Mouse (Mus musculus): ENCODE data around the gene Kcnj9.
A peak's percentile ranks its signal among the peaks of the same experiment; 100 is the strongest.

Kcnj9 gene

GRCm38 (mm10) chr1:172329131-172329530 lies at the start of gene Kcnj9:
Gene Kcnj9 (minus strand): TSS chr1:172329318.
- no peak for DNase-seq (ENCODE audit: low read depth)

DNA sequence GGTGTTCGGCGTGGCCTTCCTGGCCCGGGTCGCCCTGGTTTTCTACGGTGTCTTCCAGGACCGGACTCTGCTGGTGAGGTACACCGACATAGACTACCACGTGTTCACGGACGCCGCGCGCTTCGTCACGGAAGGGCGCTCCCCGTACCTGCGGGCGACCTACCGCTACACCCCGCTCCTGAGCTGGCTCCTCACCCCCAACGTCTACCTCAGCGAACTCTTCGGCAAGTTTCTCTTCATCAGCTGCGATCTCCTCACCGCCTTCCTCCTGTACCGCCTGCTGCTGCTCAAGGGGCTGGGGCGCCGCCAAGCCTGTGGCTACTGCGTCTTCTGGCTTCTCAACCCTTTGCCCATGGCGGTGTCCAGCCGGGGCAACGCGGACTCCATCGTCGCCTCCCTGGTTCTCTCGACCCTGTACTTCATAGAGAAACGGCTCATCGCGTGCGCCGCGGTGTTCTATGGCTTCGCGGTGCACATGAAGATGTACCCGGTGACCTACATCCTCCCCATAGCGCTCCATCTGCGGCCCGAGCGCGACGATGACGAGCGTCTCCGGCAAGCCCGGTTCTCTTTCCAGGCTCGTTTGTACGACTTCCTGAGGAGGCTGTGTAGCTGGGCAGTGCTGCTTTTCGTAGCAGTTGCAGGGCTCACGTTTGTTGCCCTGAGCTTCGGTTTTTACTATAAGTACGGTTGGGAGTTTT lies 47.8 kb upstream of the Kcnj9 start:
- peak; percentile 70 for DNase-seq (ENCODE audit: low read depth)

DNA sequence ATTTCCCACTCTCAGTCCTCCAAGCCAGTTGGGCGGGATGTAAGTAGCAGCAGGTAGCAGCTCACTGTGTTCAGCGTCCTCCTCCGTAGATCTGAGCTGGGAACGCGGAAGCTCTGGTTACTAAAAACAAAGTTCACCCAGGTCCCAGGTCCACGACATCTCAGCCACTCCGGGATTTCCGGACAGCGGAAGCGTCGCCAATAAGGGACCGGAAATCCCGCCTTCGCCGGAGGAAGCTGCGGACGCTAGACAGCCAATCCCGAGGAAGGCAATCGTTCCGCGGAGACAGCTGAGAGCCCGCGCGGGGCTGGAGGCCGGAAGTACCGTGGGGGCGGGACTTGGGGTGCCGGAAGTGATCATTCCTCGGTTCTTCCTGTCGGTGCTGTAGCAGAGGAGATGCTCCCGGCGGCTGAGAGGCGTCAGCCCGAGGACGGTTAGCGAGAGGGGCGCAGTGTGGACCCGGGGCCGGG lies 47.1 kb upstream of the Kcnj9 start, which contains the start of gene Pigm:
Pigm (plus strand) TSS at position 349 of the 470 bp plus-strand sequence.
- DNase-seq (ENCODE audit: low read depth), result peak; percentile 98

GRCm38 (mm10) chr1:172368768-172369418 lies 39.8 kb upstream of the Kcnj9 start:
- DNase-seq (ENCODE audit: low read depth), result peak; percentile 88

GRCm38 (mm10) chr1:172364684-172365083 lies 35.6 kb upstream of the Kcnj9 start:
- DNase-seq (ENCODE audit: low read depth), result peak; percentile 61

GRCm38 (mm10) chr1:172358341-172358740 lies 29.2 kb upstream of the Kcnj9 start:
- DNase-seq (ENCODE audit: low read depth), result no peak

DNA sequence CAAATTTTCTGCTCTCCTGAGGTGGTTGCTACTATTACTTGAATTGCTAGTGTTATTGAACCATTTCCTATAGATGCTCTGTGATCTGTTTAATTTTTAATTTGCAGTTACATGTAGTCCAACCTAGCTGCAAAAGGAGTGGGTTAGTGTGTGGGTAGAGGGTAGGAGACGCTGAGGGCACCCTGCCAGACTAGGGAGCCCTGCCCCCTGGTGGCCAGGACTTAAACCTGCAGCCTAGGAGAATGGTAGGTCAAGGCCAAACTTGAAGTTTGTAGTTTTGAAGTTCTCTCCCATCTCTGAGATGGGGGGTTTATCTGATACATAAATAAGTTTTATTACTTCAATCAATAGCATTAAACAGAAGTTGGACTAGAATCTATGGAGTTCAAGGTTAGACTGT lies 28.4 kb upstream of the Kcnj9 start:
- peak; percentile 73 for DNase-seq (ENCODE audit: low read depth)

DNA sequence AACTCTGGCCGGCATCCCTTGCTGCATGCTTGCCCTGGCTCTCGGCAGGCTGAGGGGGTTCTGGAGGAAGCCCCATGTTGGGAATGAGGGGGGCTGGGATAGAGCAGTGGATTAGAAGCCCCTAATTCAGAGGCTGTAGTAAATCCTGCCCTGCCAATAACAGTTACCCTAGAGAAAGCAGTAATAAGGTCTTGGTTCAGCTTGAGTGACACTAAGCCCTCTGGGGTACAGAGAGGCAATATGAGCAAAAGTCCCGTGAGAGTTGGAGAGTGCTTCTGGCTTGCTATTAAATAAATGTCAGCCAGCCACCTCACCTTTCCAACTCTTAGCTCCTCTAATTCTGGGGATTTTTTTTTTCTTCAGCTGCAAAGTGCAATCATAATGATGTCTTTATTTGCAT lies 26.2 kb upstream of the Kcnj9 start:
- DNase-seq (ENCODE audit: low read depth), result no peak

DNA sequence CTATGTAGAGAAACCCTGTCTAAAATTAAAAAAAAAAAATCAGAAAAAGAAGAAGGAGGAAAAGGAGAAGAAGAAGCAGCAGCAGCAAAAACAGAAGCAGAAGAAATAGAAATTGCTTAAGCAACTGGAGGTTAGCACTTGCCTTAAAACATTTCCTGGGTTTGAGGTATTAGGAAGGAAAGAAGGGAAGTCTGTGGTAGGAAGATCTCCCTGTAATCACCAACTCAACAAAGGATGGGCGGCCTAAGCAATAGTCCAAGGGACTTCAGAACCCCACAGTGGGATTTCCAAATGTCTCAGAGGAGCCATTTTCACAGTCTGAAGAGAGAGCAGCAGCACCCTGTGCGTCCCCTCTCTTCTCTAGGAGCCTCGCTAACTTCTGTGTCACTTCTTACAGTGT lies 23.3 kb upstream of the Kcnj9 start:
- no peak for DNase-seq (ENCODE audit: low read depth)

DNA sequence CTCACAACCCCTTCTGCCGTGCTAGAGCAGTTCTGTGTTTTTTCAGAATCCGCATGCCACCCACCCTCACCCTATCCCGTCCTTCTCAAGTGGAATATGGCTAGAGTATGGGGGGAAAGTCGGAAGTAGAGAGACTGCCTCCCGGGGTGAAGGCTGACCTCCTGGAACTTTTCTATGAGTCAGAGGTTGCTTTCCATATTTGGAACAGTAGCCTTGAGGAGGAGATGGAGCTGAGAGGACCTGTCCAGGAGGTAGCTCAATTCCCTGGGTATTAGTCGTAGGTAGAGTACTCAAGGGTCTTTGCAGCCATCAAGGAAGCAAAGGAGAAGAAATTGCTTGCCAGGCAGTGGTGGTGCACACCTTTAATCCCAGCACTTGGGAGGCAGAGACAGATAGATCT lies 22.9 kb upstream of the Kcnj9 start:
- no peak for DNase-seq (ENCODE audit: low read depth)

- DNase-seq (ENCODE audit: low read depth), result no peak
Observed at GRCm38 (mm10) chr1:172349916-172350812, 21.0 kb upstream of the Kcnj9 start.

DNA sequence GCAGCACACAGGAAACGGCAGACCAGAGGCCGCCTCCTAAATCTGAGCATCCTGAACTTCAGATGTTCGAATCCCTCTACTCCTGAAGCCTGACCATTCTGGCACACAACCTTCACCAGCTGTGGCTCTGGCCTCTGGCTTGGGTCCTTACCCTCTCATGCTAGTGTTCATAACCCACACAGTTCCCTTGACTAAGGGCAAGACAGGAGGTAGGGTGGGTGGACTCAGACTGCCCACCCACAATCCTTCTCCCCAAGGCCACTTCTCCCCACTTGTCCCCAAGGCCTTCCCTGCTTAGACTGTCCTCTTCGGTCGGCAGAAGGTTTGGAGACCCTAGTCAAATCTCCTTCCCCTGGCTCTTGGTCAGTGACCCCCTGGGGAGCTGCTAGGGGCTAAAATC lies 20.4 kb upstream of the Kcnj9 start:
- DNase-seq (ENCODE audit: low read depth), result no peak

DNA sequence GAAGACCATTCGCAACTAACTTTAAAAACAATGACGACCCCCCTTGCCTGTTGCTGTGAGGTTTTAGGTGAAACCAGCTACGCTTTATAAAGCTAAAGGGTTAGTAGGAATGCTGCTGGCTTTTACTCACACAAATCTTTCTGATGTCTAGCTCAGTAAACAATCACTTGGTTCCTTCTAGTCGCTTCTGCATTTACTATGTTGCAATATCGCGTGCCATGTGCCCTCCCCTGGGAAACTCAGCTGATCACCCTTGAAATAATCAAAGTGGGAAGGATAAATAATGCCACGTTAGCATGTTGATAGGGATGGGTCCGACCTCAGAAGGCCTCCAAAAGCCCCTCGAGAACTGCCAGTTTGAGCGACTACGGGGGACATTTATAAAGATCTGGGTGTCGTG lies 18.3 kb upstream of the Kcnj9 start:
- no peak for DNase-seq (ENCODE audit: low read depth)

GRCm38 (mm10) chr1:172346707-172347106 lies 17.6 kb upstream of the Kcnj9 start:
- no peak for DNase-seq (ENCODE audit: low read depth)

- DNase-seq (ENCODE audit: low read depth), result no peak
Observed at GRCm38 (mm10) chr1:172344820-172345219, 15.7 kb upstream of the Kcnj9 start.

DNA sequence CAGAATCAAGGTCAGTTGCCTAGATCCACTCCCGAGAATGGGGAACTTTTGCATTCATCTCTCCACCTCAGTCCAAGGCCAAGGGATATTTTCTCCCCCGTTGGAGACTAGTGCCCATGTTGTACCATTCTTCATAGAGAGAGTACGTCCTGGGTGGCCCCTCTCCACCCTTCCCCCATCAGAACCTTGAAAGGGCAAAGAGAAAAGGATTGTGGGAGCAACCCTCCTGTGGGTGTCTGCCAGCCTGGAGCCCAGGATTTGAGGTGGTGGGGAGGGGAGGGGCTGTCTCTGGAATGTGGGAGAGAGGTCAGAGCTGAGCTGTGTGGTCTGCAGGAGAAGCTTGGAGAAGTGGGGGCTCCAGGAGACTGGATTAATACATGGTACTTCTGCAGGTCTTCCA lies 14.8 kb upstream of the Kcnj9 start:
- no peak for DNase-seq (ENCODE audit: low read depth)

DNA sequence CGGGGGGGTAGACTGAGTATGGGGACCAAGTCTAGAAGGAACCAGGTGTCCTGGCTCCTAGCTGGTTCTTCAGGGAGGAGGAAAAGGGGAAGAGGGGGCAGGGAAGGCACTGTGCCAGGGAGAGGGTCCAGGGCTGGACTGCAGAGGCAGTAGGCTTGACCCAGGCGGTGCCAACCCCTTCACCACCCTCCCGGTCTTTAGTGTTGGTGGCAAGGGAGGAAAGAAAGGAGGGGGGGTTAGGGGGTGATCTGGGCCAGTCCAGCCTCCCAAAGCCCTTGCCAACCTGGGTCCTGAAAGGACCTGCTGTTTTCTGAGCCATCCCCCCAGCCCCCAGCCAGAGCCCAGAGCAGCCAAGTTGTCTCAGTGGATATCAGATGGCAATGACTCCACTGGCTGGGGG lies 13.6 kb upstream of the Kcnj9 start:
- no peak for DNase-seq (ENCODE audit: low read depth)

GRCm38 (mm10) chr1:172341386-172341785 lies 12.3 kb upstream of the Kcnj9 start:
- no peak for DNase-seq (ENCODE audit: low read depth)

DNA sequence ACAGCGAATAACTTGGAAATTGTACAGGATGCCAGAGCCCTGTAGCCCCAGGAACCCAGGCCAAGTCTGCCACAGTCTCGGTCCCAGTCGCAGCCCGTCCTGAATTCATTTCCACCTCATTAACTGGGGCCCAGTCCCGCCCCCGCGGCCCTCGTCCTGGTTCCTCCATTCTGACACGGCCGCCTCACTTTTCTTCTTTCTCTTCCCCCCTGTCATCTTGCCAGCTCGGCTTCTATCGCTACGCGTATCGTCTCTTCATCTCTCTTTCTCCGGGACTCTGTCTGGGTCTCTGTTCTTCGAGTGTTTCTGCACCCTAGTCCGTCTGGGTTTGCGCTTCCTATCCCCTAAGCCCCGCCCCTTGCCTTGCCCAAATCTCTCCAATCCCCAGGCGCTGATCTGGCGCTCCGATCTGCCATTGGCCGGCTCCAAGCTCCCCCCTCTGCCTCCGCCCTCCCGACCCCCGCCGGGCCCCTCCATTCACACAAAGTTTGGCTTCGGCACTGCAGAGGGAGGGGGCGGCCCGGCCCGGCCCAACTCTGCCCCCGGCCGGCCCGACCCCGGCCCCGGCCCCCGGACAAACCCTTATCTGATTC lies 11.7 kb upstream of the Kcnj9 start, which contains the start of gene Kcnj10:
Kcnj10 (plus strand) TSS at position 482 of the 593 bp plus-strand sequence.
- DNase-seq (ENCODE audit: low read depth), result peak; percentile 63

- DNase-seq (ENCODE audit: low read depth), result no peak
Observed at GRCm38 (mm10) chr1:172337411-172338185, 8.5 kb upstream of the Kcnj9 start.

GRCm38 (mm10) chr1:172335804-172336203 lies 6.7 kb upstream of the Kcnj9 start:
- no peak for DNase-seq (ENCODE audit: low read depth)
